Mouse (Mus musculus) midbrain, embryonic 12.5 days (tissue): ENCODE results near the gene Pm20d2. TPM values are rescaled to one million over a fixed set of nuclear protein-coding genes. Genes with fewer than 3 reads are reported as not detected.
A peak's percentile ranks its signal among the peaks of the same experiment; 100 is the strongest.

ENCODE experiments used
- ATAC-seq: fragments of 200-750 bp; cut with Nextera tagmentation; 2 replicates; pipeline ENCODE4 v1.8.0; 2017; ENCODE audit warnings: low read depth, moderate TSS enrichment, moderate library complexity; ENCODE audit not compliant: low FRiP score
- H3K27ac ChIP-seq: fragments of 300-500 bp; sonication (generic); replicated peaks from 2 replicates; pipeline ENCODE4 v1.5.1; 2016; ENCODE audit warnings: mild to moderate bottlenecking
- H3K27me3 ChIP-seq: fragments of 300-500 bp; sonication (generic); 2 replicates; pipeline ENCODE4 v1.6.1; 2016; ENCODE audit warnings: mild to moderate bottlenecking
- H3K36me3 ChIP-seq: fragments of 300-500 bp; sonication (generic); 2 replicates; pipeline ENCODE4 v1.6.1; 2016
- H3K4me1 ChIP-seq: fragments of 300-500 bp; sonication (generic); 2 replicates; pipeline ENCODE4 v1.6.1; 2016
- H3K4me2 ChIP-seq: fragments of 300-500 bp; sonication (generic); replicated peaks from 2 replicates; pipeline ENCODE4 v1.6.1; 2016; ENCODE audit warnings: mild to moderate bottlenecking, moderate library complexity
- H3K4me3 ChIP-seq: fragments of 300-500 bp; sonication (generic); 2 replicates; pipeline ENCODE4 v1.5.1; 2016; ENCODE audit warnings: mild to moderate bottlenecking
- H3K9ac ChIP-seq: fragments of 300-500 bp; sonication (generic); replicated peaks from 2 replicates; pipeline ENCODE4 v1.6.1; 2016; ENCODE audit warnings: mild to moderate bottlenecking, moderate library complexity
- H3K9me3 ChIP-seq: fragments of 300-500 bp; sonication (generic); 2 replicates; pipeline ENCODE4 v1.6.1; 2016; ENCODE audit warnings: mild to moderate bottlenecking
- WGBS: fragments of 180-500 bp; shearing (Covaris S2); methylation state at CpG from one replicate; pipeline ENCODE4 v1.1.7; 2016; 5-methylcytosine and 5-hydroxymethylcytosine counted together
- polyA plus RNA-seq: library from polyadenylated mRNA; unstranded; fragments of >200 nt; fragmentation: Nextera tagmentation; extraction: Ambion mirVana; gene quantifications from 2 replicates; pipeline ENCODE4 v1.2.1, GENCODE M21; 2016

Pm20d2 gene
- polyA plus RNA-seq, 1 experiment from 2014 or later, result 1.6 TPM

- ATAC-seq, result no peak
- Histone ChIP-seq H3K36me3 (no peaks in the 10 kb centered on the region), H3K27me3 (peaks cover 16% of the 10 kb centered on the region; the same call in 1 of the 2 replicates), H3K4me3 (peak overlapping the region; percentile 64), H3K9me3 (no peaks in the 10 kb centered on the region), H3K4me2 (peak overlapping the region; percentile 68), H3K9ac (no peak overlapping the region), H3K27ac (no peak overlapping the region), H3K4me1 (peaks cover 2% of the 10 kb centered on the region; the same call in 1 of the 2 replicates)
- 19% methylated on average over 9 of the region's 9 CpGs for WGBS
These were observed 1.4 kb downstream of the Pm20d2 start for GRCm38 (mm10) chr4:33188164-33188563.

GRCm38 (mm10) chr4:33183477-33183876 lies 6.1 kb downstream of the Pm20d2 start:
- ATAC-seq, result no peak
- 80% methylated on average over 5 of the region's 5 CpGs for WGBS
- 0 out of 2 replicates have a peak, but pooled peaks cover 2% of the 10 kb centered on the region for H3K4me1 ChIP-seq
- no peak overlapping the region for H3K4me3 ChIP-seq
- H3K9me3 ChIP-seq, result no peaks in the 10 kb centered on the region
- no peak overlapping the region for H3K4me2 ChIP-seq
- H3K27me3 ChIP-seq, result peaks cover 16% of the 10 kb centered on the region; the same call in 1 of the 2 replicates
- no peak overlapping the region for H3K27ac ChIP-seq
- H3K36me3 ChIP-seq, result no peaks in the 10 kb centered on the region
- no peak overlapping the region for H3K9ac ChIP-seq

GRCm38 (mm10) chr4:33152087-33153038 lies 37.2 kb downstream of the Pm20d2 start:
- 89% methylated on average over 26 of the region's 26 CpGs for WGBS
- no peak overlapping the region for H3K9ac ChIP-seq
- no peak overlapping the region for H3K4me3 ChIP-seq

GRCm38 (mm10) chr4:33149150-33149549 lies 40.4 kb downstream of the Pm20d2 start:
- no peak for ATAC-seq
- 46% methylated on average over 7 of the region's 7 CpGs for WGBS
- H3K9ac ChIP-seq, result no peak overlapping the region; the same call in 1 of the 2 replicates
- no peaks in the 10 kb centered on the region for H3K4me1 ChIP-seq
- H3K4me2 ChIP-seq, result no peak overlapping the region
- H3K27ac ChIP-seq, result no peak overlapping the region
- no peaks in the 10 kb centered on the region for H3K36me3 ChIP-seq
- H3K4me3 ChIP-seq, result no peak overlapping the region
- H3K27me3 ChIP-seq, result peaks cover 7% of the 10 kb centered on the region; the same call in 1 of the 2 replicates
- no peaks in the 10 kb centered on the region for H3K9me3 ChIP-seq

More at GRCm38 (mm10) chr4:33152087-33153038, 37.2 kb downstream of the Pm20d2 start:
- no peak overlapping the region for H3K4me2 ChIP-seq
- no peak for ATAC-seq
- H3K9me3 ChIP-seq, result no peaks in the 10 kb centered on the region
- no peak overlapping the region for H3K27ac ChIP-seq
- no peaks in the 10 kb centered on the region for H3K36me3 ChIP-seq
- H3K4me1 ChIP-seq, result no peaks in the 10 kb centered on the region
- H3K27me3 ChIP-seq, result 0 out of 2 replicates have a peak, but pooled peaks cover under 1% of the 10 kb centered on the region

- no peak for ATAC-seq
- Histone ChIP-seq H3K36me3 (no peaks in the 10 kb centered on the region), H3K9ac (no peak overlapping the region), H3K4me1 (no peaks in the 10 kb centered on the region), H3K27ac (no peak overlapping the region), H3K9me3 (no peaks in the 10 kb centered on the region), H3K4me2 (no peak overlapping the region), H3K4me3 (no peak overlapping the region), H3K27me3 (peaks cover 7% of the 10 kb centered on the region; the same call in 1 of the 2 replicates)
- 17% methylated on average over 2 of the region's 2 CpGs for WGBS
These were observed 41.7 kb downstream of the Pm20d2 start for GRCm38 (mm10) chr4:33147825-33148224.

- 46% methylated on average over 20 of the region's 20 CpGs for WGBS
- Histone ChIP-seq H3K9ac (no peak overlapping the region), H3K27me3 (peaks cover 7% of the 10 kb centered on the region; the same call in 1 of the 2 replicates), H3K27ac (no peak overlapping the region), H3K36me3 (no peaks in the 10 kb centered on the region), H3K4me1 (no peaks in the 10 kb centered on the region), H3K9me3 (no peaks in the 10 kb centered on the region), H3K4me3 (no peak overlapping the region), H3K4me2 (no peak overlapping the region)
- no peak for ATAC-seq
These were observed 42.8 kb downstream of the Pm20d2 start for GRCm38 (mm10) chr4:33146679-33147291.

- Histone ChIP-seq H3K4me1 (no peaks in the 10 kb centered on the region), H3K27ac (no peak within 1 kb of the TSS), H3K4me2 (no peak within 1 kb of the TSS), H3K4me3 (no peak within 1 kb of the TSS), H3K27me3 (no peaks in the 10 kb centered on the region), H3K9me3 (no peaks in the 10 kb centered on the region), H3K36me3 (no peaks in the 10 kb centered on the region), H3K9ac (no peak within 1 kb of the TSS)
- 61% methylated on average over 11 of the region's 11 CpGs for WGBS
- no peak for ATAC-seq
These were observed 57.3 kb downstream of the Pm20d2 start, which contains the start of gene Gabrr1 for GRCm38 (mm10) chr4:33132221-33132620. TSS of gene Gabrr1 (plus strand) at chr4:33132521.

GRCm38 (mm10) chr4:33125409-33126084 lies 64.0 kb downstream of the Pm20d2 start:
- H3K27ac ChIP-seq, result no peak overlapping the region
- H3K4me1 ChIP-seq, result no peaks in the 10 kb centered on the region
- WGBS, result 73% methylated on average over 10 of the region's 10 CpGs
- no peak overlapping the region for H3K4me3 ChIP-seq
- H3K4me2 ChIP-seq, result no peak overlapping the region
- no peak overlapping the region for H3K9ac ChIP-seq
- no peaks in the 10 kb centered on the region; the same call in 1 of the 2 replicates for H3K9me3 ChIP-seq
- ATAC-seq, result no peak
- no peaks in the 10 kb centered on the region for H3K36me3 ChIP-seq
- H3K27me3 ChIP-seq, result no peaks in the 10 kb centered on the region

GRCm38 (mm10) chr4:33124493-33124892 lies 65.0 kb downstream of the Pm20d2 start:
- 83% methylated on average over 6 of the region's 6 CpGs for WGBS
- no peak overlapping the region for H3K9ac ChIP-seq
- H3K36me3 ChIP-seq, result no peaks in the 10 kb centered on the region
- H3K27ac ChIP-seq, result no peak overlapping the region
- no peak for ATAC-seq
- H3K9me3 ChIP-seq, result no peaks in the 10 kb centered on the region; the same call in 1 of the 2 replicates
- no peaks in the 10 kb centered on the region for H3K27me3 ChIP-seq
- no peak overlapping the region for H3K4me2 ChIP-seq
- no peaks in the 10 kb centered on the region for H3K4me1 ChIP-seq
- no peak overlapping the region for H3K4me3 ChIP-seq
